Mouse (Mus musculus) ovary, postnatal 14 days (tissue): Measurements from ENCODE around the gene Cs.
A peak's percentile ranks its signal among the peaks of the same experiment; 100 is the strongest.

ENCODE experiments used
- DNase-seq: peaks from one replicate; pipeline ENCODE4 v3.0.0; 2022; ENCODE audit warnings: low spot score

Cs gene

GRCm38 (mm10) chr10:128376455-128377211, 39.1 kb downstream of the Cs start, which contains the start of gene Ankrd52:
TSS of gene Ankrd52 (plus strand) at chr10:128377115.
- DNase-seq: peak; percentile 86

- DNase-seq: peak; percentile 35
Observed at GRCm38 (mm10) chr10:128377222-128377939, 39.8 kb downstream of the Cs start.

DNA sequence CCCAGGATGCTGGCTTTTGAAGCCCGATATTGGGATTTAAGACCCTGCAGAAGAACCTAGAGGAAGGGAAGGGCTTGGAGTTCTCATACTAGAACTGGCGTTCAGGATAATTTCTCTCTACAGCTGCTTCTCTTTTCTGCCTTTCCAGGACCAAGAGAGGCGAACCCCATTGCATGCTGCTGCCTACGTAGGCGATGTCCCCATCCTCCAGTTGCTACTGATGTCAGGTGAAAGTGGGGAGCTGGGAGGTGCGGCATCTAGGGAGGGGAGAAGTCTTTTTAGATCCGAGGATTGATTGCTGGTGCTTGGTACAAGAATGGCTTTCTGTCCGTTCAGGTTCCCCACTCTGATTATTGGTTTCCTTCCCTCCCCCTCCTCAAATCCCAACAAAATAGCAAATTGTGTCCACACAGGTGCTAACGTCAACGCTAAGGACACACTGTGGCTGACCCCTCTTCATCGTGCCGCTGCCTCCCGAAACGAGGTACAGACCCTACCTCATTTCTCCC, 40.5 kb downstream of the Cs start:
- DNase-seq: no peak

DNA sequence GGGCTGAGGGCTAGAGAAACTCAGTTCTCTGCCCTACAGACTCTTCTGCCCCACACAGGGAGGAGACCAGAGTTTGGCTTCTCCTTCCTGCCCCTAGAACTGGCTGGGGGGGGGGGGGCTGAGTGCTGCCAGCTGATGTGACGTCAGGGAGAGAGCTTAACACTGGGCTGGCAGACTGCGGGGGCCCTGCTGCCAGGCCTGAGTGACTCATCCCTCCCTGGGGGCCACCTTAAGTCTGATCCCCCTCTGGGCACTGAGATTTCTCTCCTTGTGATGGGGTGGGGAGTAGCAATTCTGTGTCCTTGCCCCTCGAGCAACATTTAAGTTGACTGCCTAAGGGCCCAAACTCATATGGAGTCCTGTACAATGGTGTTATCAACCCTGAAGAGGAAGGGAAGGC, 40.9 kb downstream of the Cs start:
- DNase-seq: no peak

- DNase-seq: no peak
Observed at GRCm38 (mm10) chr10:128379260-128379659, 41.7 kb downstream of the Cs start.

DNA sequence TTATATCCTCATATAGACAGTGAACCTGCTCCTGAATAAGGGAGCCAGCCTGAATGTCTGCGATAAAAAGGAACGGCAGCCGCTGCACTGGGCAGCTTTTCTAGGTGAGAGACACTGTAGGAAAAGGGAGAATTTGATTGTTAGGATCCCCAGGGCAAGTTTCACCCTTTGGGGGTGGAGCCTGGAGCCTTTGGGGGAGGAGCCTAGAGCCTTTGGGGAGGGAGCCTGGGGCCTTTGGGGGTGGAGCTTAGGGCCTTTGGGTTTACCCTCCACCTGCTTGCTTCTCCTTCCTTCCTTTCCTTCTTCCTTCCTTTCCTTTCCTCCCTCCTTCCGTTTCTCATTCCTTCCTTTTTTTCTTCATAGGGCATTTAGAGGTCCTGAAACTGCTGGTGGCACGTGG, 43.0 kb downstream of the Cs start:
- DNase-seq: no peak

GRCm38 (mm10) chr10:128382482-128382881, 44.9 kb downstream of the Cs start:
- DNase-seq: no peak

DNA sequence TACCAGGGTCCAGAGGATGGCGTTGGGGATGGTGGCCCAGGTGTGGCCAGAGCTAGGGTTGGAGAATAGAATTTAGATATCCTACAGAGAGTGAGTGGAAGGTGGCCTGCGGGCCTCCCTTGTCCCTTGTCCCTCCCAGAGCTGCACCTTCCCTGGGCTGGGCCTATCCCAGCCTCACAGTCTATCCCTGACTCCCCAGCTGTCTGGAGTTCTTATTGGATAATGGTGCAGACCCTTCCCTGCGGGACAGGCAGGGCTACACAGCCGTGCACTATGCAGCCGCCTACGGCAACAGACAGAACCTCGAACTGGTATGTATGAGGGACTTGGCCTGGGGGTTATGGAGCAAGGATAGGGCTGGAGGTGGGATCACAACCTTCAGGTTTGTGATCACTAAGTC, 48.4 kb downstream of the Cs start:
- DNase-seq: no peak

DNA sequence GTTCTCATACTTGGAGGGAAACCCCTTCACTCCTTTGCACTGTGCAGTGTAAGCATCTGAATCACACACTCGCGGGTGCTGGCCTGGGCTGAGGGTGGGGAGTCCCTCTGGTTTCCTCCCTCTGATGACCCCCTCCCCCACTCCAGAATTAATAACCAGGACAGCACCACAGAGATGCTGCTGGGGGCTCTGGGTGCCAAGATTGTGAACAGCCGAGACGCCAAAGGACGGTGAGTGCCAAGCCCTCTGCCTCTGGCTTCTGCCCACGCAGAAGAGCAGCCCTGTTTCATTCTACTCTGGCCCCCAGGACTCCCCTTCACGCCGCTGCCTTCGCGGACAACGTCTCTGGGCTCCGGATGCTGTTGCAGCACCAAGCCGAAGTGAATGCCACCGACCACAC, 51.4 kb downstream of the Cs start:
- DNase-seq: no peak

DNA sequence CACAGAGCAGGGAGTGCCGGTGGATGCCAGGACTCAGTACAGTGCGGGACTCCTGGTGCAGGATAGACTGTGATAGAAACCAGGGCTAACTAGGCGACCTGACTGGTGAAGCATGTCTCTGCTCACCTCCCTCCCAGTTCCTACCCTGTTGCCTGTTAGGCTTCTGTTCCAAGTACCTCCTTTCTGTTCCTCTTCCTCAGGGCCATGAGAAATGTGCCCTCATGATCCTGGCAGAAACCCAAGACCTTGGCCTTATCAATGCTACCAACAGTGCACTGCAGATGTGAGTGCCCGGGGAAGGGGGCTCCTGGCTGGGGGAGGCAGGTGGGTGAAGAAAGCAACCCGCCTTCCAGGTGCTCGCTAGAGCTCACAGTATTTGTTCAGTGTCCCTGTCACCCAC, 52.0 kb downstream of the Cs start:
- no peak for DNase-seq

DNA sequence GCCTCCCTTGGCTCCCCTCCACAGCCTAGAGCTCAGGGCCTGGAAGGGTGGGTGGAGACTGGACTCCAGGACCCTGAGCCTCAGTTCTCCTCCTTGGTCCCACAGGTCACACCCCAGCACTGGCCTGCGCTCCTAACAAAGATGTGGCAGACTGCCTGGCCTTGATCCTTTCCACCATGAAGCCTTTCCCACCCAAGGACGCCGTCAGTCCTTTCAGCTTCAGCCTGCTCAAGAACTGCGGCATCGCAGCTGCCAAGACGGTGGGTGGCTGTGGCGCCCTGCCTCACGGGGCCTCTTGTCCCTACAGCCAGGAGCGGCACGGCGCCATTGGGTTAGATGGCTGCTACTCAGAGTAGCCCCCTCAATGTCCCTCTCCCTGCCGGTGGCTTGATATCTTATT, 52.8 kb downstream of the Cs start:
- no peak for DNase-seq

GRCm38 (mm10) chr10:128391850-128392249, 54.3 kb downstream of the Cs start:
- no peak for DNase-seq

DNA sequence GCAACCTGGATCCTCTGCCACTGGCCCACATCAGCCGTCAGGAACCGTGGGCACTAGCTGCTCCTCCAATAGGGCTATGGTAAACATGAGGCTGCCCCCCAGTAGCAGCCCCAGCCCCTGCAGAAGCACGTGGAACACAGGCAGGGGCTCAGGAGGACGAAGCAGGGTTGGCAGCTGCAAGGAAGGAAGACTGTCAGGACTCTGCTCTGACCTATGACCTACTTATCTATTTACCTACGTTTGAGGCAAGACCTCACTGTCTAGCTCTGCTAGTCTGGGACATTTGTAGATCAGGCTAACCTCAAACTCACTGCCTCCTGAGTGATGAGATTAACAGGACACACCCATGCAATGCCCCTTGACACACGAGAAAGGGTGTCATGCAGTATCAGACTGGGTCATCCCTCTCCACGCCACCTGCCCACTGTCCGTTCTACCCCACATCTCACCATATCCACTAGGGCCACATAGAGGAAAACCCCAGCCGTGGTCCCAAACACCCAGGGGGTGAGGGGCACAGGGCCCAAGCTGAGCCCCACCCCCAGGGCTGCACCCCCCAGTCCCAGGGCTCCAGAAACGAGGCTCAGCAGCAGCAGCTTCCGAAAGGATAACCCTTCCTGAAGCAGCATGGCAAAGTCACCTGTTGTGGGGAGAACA, 58.6 kb downstream of the Cs start:
- DNase-seq: no peak

- no peak for DNase-seq
Observed at GRCm38 (mm10) chr10:128396716-128397264, 59.3 kb downstream of the Cs start.

- DNase-seq: no peak
Observed at GRCm38 (mm10) chr10:128397466-128397865, 59.9 kb downstream of the Cs start.

- DNase-seq: no peak
Observed at GRCm38 (mm10) chr10:128400338-128400737, 62.8 kb downstream of the Cs start.

DNA sequence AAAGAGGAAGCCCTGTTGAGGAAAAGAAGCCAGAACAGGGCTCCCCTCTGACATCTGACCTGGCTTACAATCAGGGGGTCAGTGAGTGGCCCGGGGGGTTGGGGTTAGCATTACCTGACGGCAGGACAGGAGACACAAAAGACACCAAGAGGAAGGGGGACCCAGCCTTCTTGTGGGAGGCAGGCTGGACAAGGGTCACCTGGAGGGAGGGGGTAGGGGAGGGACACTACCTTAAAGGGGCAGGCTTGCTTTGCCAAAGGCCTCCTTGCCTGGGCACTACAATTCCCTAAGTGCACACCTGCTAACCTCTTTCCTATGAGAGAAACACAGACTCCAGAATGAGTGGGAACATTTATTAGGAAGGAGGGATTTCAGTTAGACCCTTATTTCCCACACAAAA, 63.5 kb downstream of the Cs start, which contains the start of gene Slc39a5:
TSS of gene Slc39a5 (minus strand) at position 174 of the 400 bp plus-strand sequence.
- DNase-seq: no peak

DNA sequence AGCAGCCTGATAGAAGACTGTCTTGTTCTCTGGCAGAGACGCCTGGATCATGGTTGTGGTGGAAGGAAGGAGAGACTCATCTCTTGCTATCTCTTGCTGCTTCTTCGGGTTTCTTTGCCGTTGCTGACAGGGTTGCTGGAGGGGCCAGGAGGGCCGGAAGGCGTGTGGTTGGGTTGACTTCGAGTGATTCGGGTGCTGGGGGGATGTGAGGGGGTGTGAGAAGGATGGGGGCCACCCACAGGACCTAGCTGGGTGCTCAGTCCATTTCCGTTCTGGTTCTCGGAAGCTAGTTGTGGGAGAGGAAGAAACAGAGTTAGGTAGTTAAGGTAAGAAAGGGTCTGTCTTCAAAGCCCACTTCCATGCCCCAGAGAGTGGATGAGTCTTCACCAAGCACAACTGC, 64.1 kb downstream of the Cs start:
- DNase-seq: no peak

GRCm38 (mm10) chr10:128403931-128404330, 66.4 kb downstream of the Cs start:
- DNase-seq: no peak

DNA sequence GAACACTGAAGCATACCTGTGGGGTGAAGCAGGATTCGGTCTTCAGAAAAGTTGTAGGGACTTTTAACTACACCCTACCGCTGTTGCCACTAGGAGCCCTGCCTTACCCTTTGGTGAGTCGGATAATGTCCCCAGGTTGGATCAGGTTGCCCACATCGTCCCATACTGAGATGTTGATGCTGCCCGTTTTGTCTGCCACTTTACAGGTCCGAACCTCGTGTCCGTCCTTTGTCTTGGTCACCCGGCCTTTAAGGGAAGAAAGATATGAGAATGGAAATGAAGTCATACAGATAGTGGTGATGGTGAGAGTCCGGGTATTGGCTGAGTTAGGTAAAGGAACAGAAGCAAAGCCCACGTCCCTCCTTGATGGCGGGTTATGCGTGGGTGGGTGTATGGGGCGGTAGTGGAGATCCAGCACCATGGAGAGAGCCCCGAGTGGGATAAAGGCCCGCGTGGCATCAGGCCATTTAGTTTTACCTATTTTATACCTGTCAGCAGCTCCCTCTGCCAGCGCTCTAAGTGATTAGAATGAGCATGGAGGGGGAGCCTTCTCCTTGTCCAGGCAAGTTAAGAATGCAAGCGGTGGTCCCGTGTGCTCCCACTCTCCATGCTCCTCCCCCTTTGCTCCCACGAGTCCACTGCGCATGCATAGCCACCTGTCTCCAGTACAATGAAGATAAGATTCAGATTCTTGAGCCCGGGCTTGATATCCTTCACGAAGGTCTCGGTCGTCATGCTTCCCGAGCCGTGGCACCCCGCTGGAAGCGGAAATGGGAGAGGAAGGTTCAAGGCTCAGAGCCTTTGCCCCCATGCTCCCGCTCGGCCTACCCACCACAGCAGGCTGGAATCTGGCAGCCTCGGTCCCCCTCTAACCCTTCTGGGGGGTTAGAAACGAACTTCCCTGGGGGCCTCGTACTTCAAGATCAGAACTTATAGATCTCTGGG, 71.3 kb downstream of the Cs start:
- DNase-seq: no peak
